In the genomic region with DNA sequence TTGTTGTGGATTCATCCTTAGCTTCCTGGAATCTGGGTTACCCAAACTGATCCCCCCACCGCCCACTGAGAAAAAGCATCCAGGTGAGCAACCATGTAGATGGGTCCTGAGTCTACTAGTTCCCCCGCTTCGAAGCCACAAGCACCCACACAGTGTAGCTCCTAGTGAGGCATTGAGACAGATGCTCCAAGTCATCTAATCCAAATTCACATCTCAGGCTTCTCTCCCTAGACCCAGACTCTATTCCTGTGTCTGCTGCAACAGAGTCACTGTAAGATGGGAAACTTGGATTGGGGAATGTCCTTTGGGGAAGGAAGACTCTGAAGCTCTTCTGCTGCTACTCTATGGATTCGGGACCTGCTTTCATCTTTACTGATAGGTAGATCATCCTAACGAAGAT, we compare ENCODE assay signal across 27 mouse cellular contexts.
"Had no signal": no experiment of that assay in that cellular context is flagged by ENCODE, and none has a peak within 500 bp of the region (broad histone marks: within the 10 kb centered on the region; RNA-seq: fewer than 3 reads in every experiment).

No protein-coding gene starts in this region.

- H3K4me1 ChIP-seq: heart, embryonic 10.5 days; heart, embryonic 12.5 days; hindbrain, embryonic 12.5 days; intestine, embryonic 15.5 days; limb, embryonic 10.5 days; limb, embryonic 12.5 days; liver, embryonic 13.5 days; liver, embryonic 15.5 days had no signal

- H3K9me3 ChIP-seq: heart, embryonic 10.5 days; heart, embryonic 12.5 days; hindbrain, embryonic 10.5 days; hindbrain, embryonic 12.5 days; intestine, embryonic 15.5 days; limb, embryonic 10.5 days; limb, embryonic 12.5 days; liver, embryonic 13.5 days; liver, embryonic 15.5 days had no signal

- DNase-seq: gastrocnemius, adult 2 months; gastrocnemius, postnatal 10 days; gastrocnemius, postnatal 25 days; heart, postnatal 10 days; heart, postnatal 4 days; kidney, adult 18-20 months; kidney, adult 8-10 months; kidney, postnatal 10 days; kidney, postnatal 25 days; kidney, postnatal 4 days; liver; liver, embryonic 13.5 days had no signal

- H3K9ac ChIP-seq: heart, embryonic 12.5 days; hindbrain, embryonic 12.5 days; hindbrain, embryonic 14.5 days; intestine, embryonic 15.5 days; limb, embryonic 12.5 days; liver, embryonic 13.5 days; liver, embryonic 15.5 days had no signal

- ATAC-seq: hindbrain, embryonic 16.5 days; inflammation-experienced regulatory T-cells, adult 6 months; intestine, embryonic 15.5 days; intestine, postnatal 0 days had no signal

- H3K27ac ChIP-seq: gastrocnemius, adult 2 months; heart, embryonic 10.5 days; hindbrain, embryonic 10.5 days; hindbrain, embryonic 12.5 days; hindbrain, embryonic 14.5 days; intestine, embryonic 15.5 days; layer of hippocampus, adult 2 months; left cerebral cortex, adult 2 months; limb, embryonic 10.5 days; limb, embryonic 12.5 days; liver, embryonic 13.5 days; liver, embryonic 15.5 days had no signal

- H3K4me2 ChIP-seq: heart, embryonic 12.5 days; hindbrain, embryonic 12.5 days; hindbrain, embryonic 14.5 days; intestine, embryonic 15.5 days; limb, embryonic 12.5 days; liver, embryonic 11.5 days; liver, embryonic 13.5 days; liver, embryonic 15.5 days had no signal

- H3K36me3 ChIP-seq: heart, embryonic 10.5 days; heart, embryonic 12.5 days; hindbrain, embryonic 10.5 days; intestine, embryonic 15.5 days; limb, embryonic 10.5 days; limb, embryonic 12.5 days; liver, embryonic 13.5 days; liver, embryonic 15.5 days had no signal

- H3K27me3 ChIP-seq: heart, embryonic 12.5 days; hindbrain, embryonic 12.5 days; intestine, embryonic 15.5 days; limb, embryonic 12.5 days; liver, embryonic 13.5 days; liver, embryonic 15.5 days had no signal

- H3K4me3 ChIP-seq: gastrocnemius, adult 2 months; heart, embryonic 10.5 days; heart, embryonic 12.5 days; hindbrain, embryonic 10.5 days; hindbrain, embryonic 12.5 days; intestine, embryonic 15.5 days; layer of hippocampus, adult 2 months; left cerebral cortex, adult 2 months; limb, embryonic 10.5 days; limb, embryonic 12.5 days; liver, embryonic 13.5 days; liver, embryonic 15.5 days had no signal
